Mouse (Mus musculus) R1 (cell line): ENCODE measurements around the gene Galnt15.

Experiments used
- DNase-seq: peaks from one replicate; pipeline ENCODE4 v3.0.0-alpha.2; 2018; ENCODE audit warnings: low read depth, low spot score

The Galnt15 gene

GRCm38 (mm10) chr14:32028681-32029091 is at the start of gene Galnt15:
Gene Galnt15, plus strand, starts transcription at chr14:32028989.
- no peak for DNase-seq

GRCm38 (mm10) chr14:31994021-31994420 is 34.8 kb upstream of the Galnt15 start:
- DNase-seq, result no peak

- DNase-seq, result no peak
Measured at GRCm38 (mm10) chr14:32000941-32001340, 27.8 kb upstream of the Galnt15 start.

GRCm38 (mm10) chr14:32002502-32003338 is 26.1 kb upstream of the Galnt15 start:
- no peak for DNase-seq

GRCm38 (mm10) chr14:32003904-32004596 is 24.7 kb upstream of the Galnt15 start:
- no peak for DNase-seq

- DNase-seq, result no peak
Measured at GRCm38 (mm10) chr14:32005673-32006261, 23.0 kb upstream of the Galnt15 start.

GRCm38 (mm10) chr14:32007654-32008335 is 21.0 kb upstream of the Galnt15 start:
- no peak for DNase-seq

DNA sequence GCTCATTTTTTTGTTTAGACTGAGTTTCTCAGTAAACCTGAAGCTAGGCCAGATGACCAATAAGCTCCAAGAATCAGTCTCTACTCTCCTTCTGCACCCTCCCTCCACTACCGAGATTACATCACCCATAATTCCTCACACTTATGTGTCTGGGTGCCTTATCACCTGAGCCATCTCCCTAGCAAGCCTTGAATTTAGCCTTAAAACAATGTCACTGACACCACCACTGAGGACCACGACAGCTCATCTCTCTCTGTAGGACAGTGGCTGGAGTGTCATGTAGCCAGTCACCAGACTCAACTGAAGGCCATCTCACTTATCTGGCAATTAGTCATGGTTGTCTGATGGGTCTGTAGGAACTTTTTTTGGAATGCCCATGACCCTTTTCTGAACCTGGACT is 19.1 kb upstream of the Galnt15 start:
- no peak for DNase-seq

- DNase-seq, result peak; percentile 33
Measured at GRCm38 (mm10) chr14:32011547-32012304, 17.1 kb upstream of the Galnt15 start.

DNA sequence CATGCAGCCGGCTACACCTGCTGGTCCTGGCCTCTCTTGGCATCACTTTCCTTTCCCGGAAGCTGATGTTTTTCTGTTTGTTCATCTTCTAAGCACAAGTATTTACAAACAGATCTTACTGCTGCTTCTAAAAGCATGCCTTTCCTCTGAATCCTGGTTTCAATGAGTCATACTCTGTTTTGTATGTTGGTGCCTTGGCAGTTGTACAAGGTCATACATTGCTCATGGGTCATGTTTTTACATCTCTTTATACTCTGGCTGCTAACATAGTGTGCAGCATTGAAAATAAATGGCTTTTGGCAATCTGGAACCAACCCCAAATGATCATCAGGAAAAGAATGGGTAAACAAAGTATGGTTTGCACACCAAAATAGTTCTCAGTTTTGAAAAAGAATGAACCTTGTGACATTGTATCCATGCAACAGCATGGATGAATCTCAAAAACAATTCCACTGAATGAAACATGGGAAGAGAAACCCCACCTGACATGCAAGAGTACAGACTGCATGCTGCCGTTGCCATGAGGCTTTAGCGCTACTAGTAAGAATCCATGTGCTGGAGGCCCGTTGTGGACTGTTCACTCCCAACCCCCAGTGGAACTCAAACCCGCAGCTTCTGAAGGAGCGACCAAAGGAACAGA is 13.5 kb upstream of the Galnt15 start:
- no peak for DNase-seq

GRCm38 (mm10) chr14:32016466-32016865 is 12.3 kb upstream of the Galnt15 start:
- no peak for DNase-seq

DNA sequence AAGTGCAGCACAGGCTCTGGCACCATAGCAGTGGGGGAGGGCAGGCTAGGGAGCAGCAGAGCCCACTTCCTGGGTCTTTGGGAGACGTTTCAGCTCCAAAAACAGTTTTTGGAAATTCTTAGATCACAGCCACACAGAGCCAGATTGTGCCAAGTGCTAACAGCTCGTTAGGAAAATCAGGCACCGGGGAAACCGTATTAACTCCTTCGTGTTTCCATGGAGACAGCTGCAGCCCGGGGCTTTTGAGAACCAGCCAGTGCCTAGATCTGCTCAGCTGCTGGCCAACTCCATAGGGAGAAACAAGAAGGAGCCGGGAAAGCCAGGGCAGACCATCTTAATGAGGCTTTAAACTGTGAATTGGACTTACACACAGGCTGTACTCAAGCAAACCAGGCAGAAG is 11.9 kb upstream of the Galnt15 start:
- DNase-seq, result peak; percentile 61

- no peak for DNase-seq
Measured at GRCm38 (mm10) chr14:32017448-32017847, 11.3 kb upstream of the Galnt15 start.

DNA sequence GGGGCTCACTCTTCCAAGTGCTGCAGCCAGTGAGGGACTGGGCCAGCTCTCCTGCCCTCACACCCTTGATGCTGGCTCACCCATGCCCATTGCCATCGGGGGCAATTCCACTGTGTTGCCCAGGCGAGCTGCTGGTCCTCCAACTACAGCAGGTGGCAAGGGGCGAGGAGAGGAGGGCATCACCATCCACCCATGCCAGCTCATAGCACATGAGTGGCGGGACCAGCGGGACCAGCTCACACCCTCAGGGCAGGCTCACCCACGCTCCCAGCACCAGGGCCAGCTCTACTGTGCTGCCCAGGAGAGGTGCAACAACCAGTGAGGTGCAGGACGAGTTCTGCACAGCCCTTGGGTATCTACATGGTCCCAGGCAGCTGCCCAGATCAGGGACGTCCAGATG is 9.7 kb upstream of the Galnt15 start:
- no peak for DNase-seq

- DNase-seq, result no peak
Measured at GRCm38 (mm10) chr14:32021967-32022366, 6.8 kb upstream of the Galnt15 start.

DNA sequence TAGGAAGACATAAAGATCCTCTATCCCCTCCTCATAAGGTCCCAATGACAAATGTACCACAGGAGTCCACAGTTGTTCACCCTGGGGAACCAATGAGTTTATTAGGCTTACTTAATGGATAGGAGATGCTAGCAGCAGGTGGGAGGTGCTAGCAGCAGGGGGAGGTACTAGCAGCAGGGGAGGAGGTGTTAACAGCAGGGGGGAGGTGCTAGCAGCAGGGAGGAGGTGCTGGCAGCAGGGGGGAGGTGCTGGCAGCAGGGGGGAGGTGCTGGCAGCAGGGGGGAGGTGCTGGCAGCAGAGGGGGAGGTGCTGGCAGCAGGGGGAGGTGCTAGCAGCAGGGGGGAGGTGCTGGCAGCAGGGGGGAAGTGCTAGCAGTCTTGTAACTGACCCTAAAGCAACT is 6.3 kb upstream of the Galnt15 start:
- DNase-seq, result no peak

DNA sequence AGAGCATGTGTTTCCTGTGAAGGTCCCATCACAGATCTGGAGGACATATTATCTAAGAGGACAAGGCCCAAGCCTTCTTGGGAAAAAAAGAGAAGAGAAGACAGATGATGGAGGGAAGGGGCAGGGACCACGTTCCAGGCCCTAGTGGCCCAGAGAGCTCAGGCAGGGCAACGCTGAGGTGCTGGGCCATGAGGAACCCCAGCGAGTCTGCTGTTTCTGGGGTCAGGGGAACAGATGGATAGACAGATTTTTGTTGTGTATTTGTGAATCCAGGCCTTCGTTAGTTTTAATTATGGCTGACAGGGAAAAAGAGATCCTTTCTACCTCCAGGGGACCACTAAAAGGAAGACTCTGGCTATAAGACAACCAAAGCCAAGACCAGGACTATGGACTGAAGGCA is 4.9 kb upstream of the Galnt15 start:
- DNase-seq, result no peak

DNA sequence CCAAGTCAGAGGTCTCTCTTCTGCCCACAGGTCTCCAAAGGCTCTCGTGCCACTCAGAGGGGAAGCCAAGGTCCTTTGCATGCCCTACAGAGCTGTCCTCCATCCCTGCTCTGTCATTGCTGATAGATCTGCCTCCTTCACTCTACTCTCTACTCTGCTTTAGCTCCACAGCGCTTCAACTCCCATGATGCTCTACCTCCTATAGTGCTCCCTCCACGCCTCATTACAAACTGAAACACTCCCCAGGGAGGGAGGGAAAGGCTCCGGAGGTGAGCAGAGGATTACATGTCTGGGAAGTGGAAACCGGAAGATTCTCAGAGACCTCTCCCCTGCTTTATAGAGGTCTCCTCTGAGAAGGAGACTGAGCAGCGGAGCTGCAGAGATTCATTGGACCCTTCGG is 1.6 kb upstream of the Galnt15 start:
- DNase-seq, result peak; percentile 17

DNA sequence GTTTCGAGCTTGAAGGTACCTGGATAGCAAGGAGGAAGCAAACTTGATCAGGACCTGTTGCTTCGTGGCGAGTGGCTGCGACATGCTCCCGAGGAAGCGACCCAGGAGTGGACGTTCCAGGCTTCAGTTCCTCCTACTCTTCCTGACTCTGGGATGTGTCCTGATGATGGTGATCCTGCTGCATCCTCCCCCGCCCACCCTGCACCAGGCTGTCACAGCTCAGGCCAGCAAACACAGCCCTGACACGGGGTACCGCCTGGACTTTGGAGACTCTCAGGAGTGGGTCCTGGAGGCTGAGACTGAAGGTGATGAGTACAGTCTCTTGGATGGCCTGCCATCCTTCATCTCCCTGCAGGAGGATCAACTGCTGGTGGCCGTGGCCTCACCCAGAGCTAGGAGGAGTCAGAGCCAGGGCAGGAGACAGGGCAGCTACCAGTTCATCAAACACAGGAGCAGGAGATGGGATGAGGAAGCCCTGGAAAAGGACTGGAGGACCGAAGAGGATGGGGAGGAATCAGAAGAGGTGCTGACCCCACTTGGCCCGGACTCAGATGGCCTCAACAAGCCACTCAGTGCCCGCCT is 713 bp downstream of the Galnt15 start:
- no peak for DNase-seq

DNA sequence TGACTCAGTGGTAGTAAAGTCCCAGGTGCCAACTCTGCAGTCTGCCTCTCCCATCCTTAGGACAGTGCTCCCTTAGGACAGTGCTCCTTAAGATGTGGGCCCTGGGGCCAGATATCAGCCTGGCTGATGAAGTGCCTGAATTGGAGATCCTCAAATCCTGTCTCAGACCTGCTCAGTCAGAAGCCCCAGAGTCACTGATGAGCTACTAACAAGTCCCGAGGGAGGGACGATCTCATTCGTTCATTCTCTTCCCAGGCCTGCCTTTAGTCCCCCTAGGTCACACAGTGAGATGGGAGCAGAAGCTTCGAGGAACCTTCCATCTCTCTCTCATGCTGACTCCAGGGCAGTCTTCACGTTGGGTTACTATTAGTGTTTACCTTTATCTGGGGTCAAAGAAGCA is 1.3 kb downstream of the Galnt15 start:
- no peak for DNase-seq
